ENCODE assay signal across 17 mouse cellular contexts in the genomic region with DNA sequence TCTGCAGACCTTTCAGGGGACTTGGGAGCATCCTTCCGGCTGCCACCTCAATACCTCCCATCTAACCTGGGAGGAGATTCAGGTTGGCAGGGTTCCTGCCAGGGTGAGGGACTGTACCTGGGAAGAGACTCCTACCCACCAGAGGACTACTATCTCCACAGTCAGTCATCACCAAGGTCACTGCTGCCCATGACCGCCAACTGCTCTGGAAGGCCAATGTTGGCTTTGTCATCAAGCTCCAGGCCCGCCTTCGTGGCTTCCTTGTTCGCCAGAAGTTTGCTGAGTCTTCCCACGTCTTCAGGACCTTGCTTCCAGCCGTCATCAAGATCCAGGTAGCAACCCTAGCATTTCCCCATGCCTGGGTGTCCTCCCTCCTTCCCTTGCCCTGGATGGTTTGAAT. TPM values are rescaled to one million over a fixed set of nuclear protein-coding genes. Genes with fewer than 3 reads are reported as not detected.
"Had no signal": no experiment of that assay in that cellular context is flagged by ENCODE, and none has a peak within 500 bp of the region (broad histone marks: within the 10 kb centered on the region; RNA-seq: fewer than 3 reads in every experiment).

No protein-coding gene starts in this region.

- H3K9me3 ChIP-seq: limb, embryonic 13.5 days; megakaryocyte, embryonic 14.5 days; midbrain, embryonic 15.5 days; neural tube, embryonic 12.5 days had no signal

- H3K27ac ChIP-seq: limb, embryonic 13.5 days; liver, embryonic 14.5 days; midbrain, embryonic 15.5 days; neural tube, embryonic 12.5 days had no signal

- H3K4me3 ChIP-seq: limb, embryonic 13.5 days; megakaryocyte, embryonic 14.5 days; midbrain, embryonic 15.5 days; neural tube, embryonic 12.5 days had no signal

- H3K4me2 ChIP-seq: limb, embryonic 13.5 days; midbrain, embryonic 11.5 days; midbrain, embryonic 15.5 days; neural tube, embryonic 12.5 days had no signal

- H3K27me3 ChIP-seq: limb, embryonic 13.5 days; megakaryocyte, embryonic 14.5 days; midbrain, embryonic 15.5 days; neural tube, embryonic 12.5 days had no signal

- H3K9ac ChIP-seq: liver, embryonic 14.5 days; midbrain, embryonic 15.5 days; neural tube, embryonic 12.5 days had no signal

- H3K36me3 ChIP-seq: midbrain, embryonic 15.5 days had no signal

- H3K4me1 ChIP-seq: limb, embryonic 13.5 days; midbrain, embryonic 15.5 days; neural tube, embryonic 12.5 days had no signal

- DNase-seq: layer of hippocampus, adult 9-11 months; left cerebral cortex, postnatal 4 days; lung, adult 18-20 months; lung, postnatal 4 days; thymus, adult 18-20 months; thymus, postnatal 14 days had no signal

- ATAC-seq: midbrain, embryonic 15.5 days had no signal

RNA-seq across cellular contexts. Expression of a gene that starts 20.0 kb away (rescaled TPM):
- total RNA-seq: monocyte, adult 5-6 weeks; neutrophil, adult 5-6 weeks had no signal

RNA-seq across cellular contexts. Expression of a gene that starts 23.6 kb away (rescaled TPM):
- total RNA-seq: layer of hippocampus, adult 18-20 months; left cerebral cortex, postnatal 4 days; liver, adult 2 months; monocyte, adult 5-6 weeks; neutrophil, adult 5-6 weeks had no signal
- polyA plus RNA-seq: limb, embryonic 13.5 days; liver, adult 2 months; liver, embryonic 14.5 days; midbrain, embryonic 11.5 days; midbrain, embryonic 15.5 days; neural tube, embryonic 12.5 days; stomach, embryonic 14.5 days had no signal
